In genomic region chr4:33663616-33664473, GRCm38 (mm10) we compare ENCODE assay signal across 14 mouse cellular contexts.
DNase-seq lines count a peak whose midpoint lies in the region; ATAC-seq and TF ChIP-seq lines count a peak whose summit lies in the region.
"Had no signal": no experiment of that assay in that cellular context is flagged by ENCODE, and none has a peak within 500 bp of the region (broad histone marks: within the 10 kb centered on the region; RNA-seq: fewer than 3 reads in every experiment).

No protein-coding gene starts in this region.

- no peak overlapping the region for H3K4me3 ChIP-seq in kidney, embryonic 16.5 days (ENCODE audit: low read length)
- H3K4me3 ChIP-seq in stomach, embryonic 15.5 days (replicated peaks) = no peak overlapping the region
- H3K4me3 ChIP-seq in stomach, postnatal 0 days (ENCODE audit: low read depth, low read length) = no peak overlapping the region
- H3K4me3 ChIP-seq in intestine, embryonic 16.5 days (ENCODE audit: low read length) = no peak overlapping the region
- no peak overlapping the region for H3K4me3 ChIP-seq in stomach, embryonic 16.5 days (replicated peaks; ENCODE audit: low read length)
- no peak overlapping the region for H3K4me3 ChIP-seq in kidney, adult 2 months (ENCODE audit: insufficient read depth, low read depth, low read length)
- H3K4me3 ChIP-seq: limb, embryonic 15.5 days had no signal

- no peaks in the 10 kb centered on the region for H3K27me3 ChIP-seq in kidney, embryonic 16.5 days (ENCODE audit: insufficient read depth, low read length)
- H3K27me3 ChIP-seq in stomach, embryonic 15.5 days (replicated peaks) = no peaks in the 10 kb centered on the region
- no peaks in the 10 kb centered on the region for H3K27me3 ChIP-seq in stomach, postnatal 0 days (ENCODE audit: control insufficient read depth, insufficient read depth, low read length)
- H3K27me3 ChIP-seq in intestine, embryonic 16.5 days (replicated peaks; ENCODE audit: control insufficient read depth, insufficient read depth, low read length) = no peaks in the 10 kb centered on the region
- no peaks in the 10 kb centered on the region for H3K27me3 ChIP-seq in stomach, embryonic 16.5 days (ENCODE audit: control insufficient read depth, insufficient read depth, low read length)
- no peaks in the 10 kb centered on the region for H3K27me3 ChIP-seq in kidney, adult 2 months (replicated peaks; ENCODE audit: control insufficient read depth, insufficient read depth, low read length)
- H3K27me3 ChIP-seq: limb, embryonic 15.5 days had no signal

- TF ChIP-seq CTCF in stomach, postnatal 0 days (IDR thresholded peaks at IDR 0.05; ENCODE audit: low read depth) = no peak
- TF ChIP-seq CTCF in kidney, adult 2 months (conservative IDR thresholded peaks at IDR 0.05; ENCODE audit: insufficient read depth, insufficient read length, low read depth, low read length) = no peak

- H3K9me3 ChIP-seq in kidney, embryonic 16.5 days (ENCODE audit: low read length) = no peaks in the 10 kb centered on the region
- no peaks in the 10 kb centered on the region for H3K9me3 ChIP-seq in stomach, embryonic 15.5 days
- no peaks in the 10 kb centered on the region for H3K9me3 ChIP-seq in stomach, postnatal 0 days (ENCODE audit: control insufficient read depth, low read length)
- H3K9me3 ChIP-seq in intestine, embryonic 16.5 days (ENCODE audit: control insufficient read depth, low read length) = no peaks in the 10 kb centered on the region
- H3K9me3 ChIP-seq in stomach, embryonic 16.5 days (replicated peaks; ENCODE audit: control insufficient read depth, low read length) = no peaks in the 10 kb centered on the region
- H3K9me3 ChIP-seq: limb, embryonic 15.5 days had no signal

- 53% methylated on average over 11 of the region's 11 CpGs for WGBS in kidney, embryonic 16.5 days
- 55% methylated on average over 11 of the region's 11 CpGs for WGBS in stomach, embryonic 15.5 days
- 48% methylated on average over 11 of the region's 11 CpGs for WGBS in stomach, postnatal 0 days
- WGBS in intestine, embryonic 16.5 days = 57% methylated on average over 11 of the region's 11 CpGs
- 50% methylated on average over 11 of the region's 11 CpGs for whole genome bisulfite sequencing in stomach, embryonic 16.5 days
- WGBS in kidney, adult 2 months = 63% methylated on average over 11 of the region's 11 CpGs

- DNase-seq in kidney, postnatal 10 days = no peak
- DNase-seq in stomach, postnatal 0 days (ENCODE audit: low spot score) = no peak
- DNase-seq in heart, adult 18-20 months = no peak
- no peak for DNase-seq in kidney, adult 2 months
- DNase-seq: cerebellum, adult 8-10 months; kidney, adult 8-10 months; spleen, adult 18-20 months; thymus, postnatal 4 days had no signal

- H3K36me3 ChIP-seq in kidney, embryonic 16.5 days (ENCODE audit: insufficient read depth, low read length) = no peaks in the 10 kb centered on the region
- H3K36me3 ChIP-seq in stomach, embryonic 15.5 days = no peaks in the 10 kb centered on the region
- no peaks in the 10 kb centered on the region for H3K36me3 ChIP-seq in stomach, postnatal 0 days (ENCODE audit: control insufficient read depth, insufficient read depth, low read length)
- H3K36me3 ChIP-seq in intestine, embryonic 16.5 days (ENCODE audit: control insufficient read depth, insufficient read depth, low read length) = no peaks in the 10 kb centered on the region
- no peaks in the 10 kb centered on the region for H3K36me3 ChIP-seq in stomach, embryonic 16.5 days (ENCODE audit: control insufficient read depth, insufficient read depth, low read length)
- H3K36me3 ChIP-seq in kidney, adult 2 months (ENCODE audit: control insufficient read depth, insufficient read depth, low read length) = no peaks in the 10 kb centered on the region
- H3K36me3 ChIP-seq: limb, embryonic 15.5 days had no signal

- no peak for ATAC-seq in kidney, embryonic 16.5 days (ENCODE audit: low FRiP score, low TSS enrichment)
- no peak for ATAC-seq in stomach, embryonic 15.5 days (ENCODE audit: insufficient read depth, low FRiP score, low read depth)
- ATAC-seq in stomach, postnatal 0 days (ENCODE audit: low FRiP score, low TSS enrichment) = no peak
- no peak for ATAC-seq in intestine, embryonic 16.5 days
- no peak for ATAC-seq in stomach, embryonic 16.5 days (ENCODE audit: insufficient read depth, low FRiP score)

- H3K27ac ChIP-seq in kidney, embryonic 16.5 days (ENCODE audit: low read length) = peak overlapping the region; percentile 3; the same call in 1 of the 2 replicates
- H3K27ac ChIP-seq in stomach, embryonic 15.5 days = peak overlapping the region; percentile 16
- no peak overlapping the region for H3K27ac ChIP-seq in stomach, postnatal 0 days (replicated peaks)
- peak overlapping the region; percentile 0; the same call in 1 of the 2 replicates for H3K27ac ChIP-seq in intestine, embryonic 16.5 days (ENCODE audit: low read length)
- H3K27ac ChIP-seq in stomach, embryonic 16.5 days (ENCODE audit: low read length) = peak overlapping the region; percentile 1; the same call in 1 of the 2 replicates
- H3K27ac ChIP-seq in kidney, adult 2 months (ENCODE audit: insufficient read depth, low read depth, low read length) = no peak overlapping the region
- H3K27ac ChIP-seq: limb, embryonic 15.5 days had no signal

- TF ChIP-seq EP300 in stomach, postnatal 0 days (optimal IDR thresholded peaks at IDR 0.05) = no peak

- TF ChIP-seq POLR2A in kidney, adult 2 months (IDR thresholded peaks at IDR 0.05; ENCODE audit: low read depth, low read length) = no peak

- no peak overlapping the region for H3K4me2 ChIP-seq in kidney, embryonic 16.5 days (replicated peaks; ENCODE audit: low read depth, low read length)
- H3K4me2 ChIP-seq in stomach, embryonic 15.5 days = no peak overlapping the region
- H3K4me2 ChIP-seq in stomach, postnatal 0 days (replicated peaks; ENCODE audit: low read depth) = no peak overlapping the region
- H3K4me2 ChIP-seq in intestine, embryonic 16.5 days (ENCODE audit: low read depth, low read length) = no peak overlapping the region
- no peak overlapping the region for H3K4me2 ChIP-seq in stomach, embryonic 16.5 days (ENCODE audit: low read depth, low read length)
- H3K4me2 ChIP-seq: heart, embryonic 11.5 days; limb, embryonic 15.5 days had no signal

- peaks cover 4% of the 10 kb centered on the region for H3K4me1 ChIP-seq in kidney, embryonic 16.5 days (ENCODE audit: insufficient read depth, low read length)
- 0 out of 2 replicates have a peak, but pooled peaks cover 4% of the 10 kb centered on the region for H3K4me1 ChIP-seq in stomach, embryonic 15.5 days
- H3K4me1 ChIP-seq in stomach, postnatal 0 days (replicated peaks; ENCODE audit: control insufficient read depth, insufficient read depth) = no peaks in the 10 kb centered on the region
- peaks cover 13% of the 10 kb centered on the region; the same call in 1 of the 2 replicates for H3K4me1 ChIP-seq in intestine, embryonic 16.5 days (ENCODE audit: control insufficient read depth, insufficient read depth, low read length)
- peaks cover 11% of the 10 kb centered on the region for H3K4me1 ChIP-seq in stomach, embryonic 16.5 days (ENCODE audit: control insufficient read depth, insufficient read depth, low read length)
- no peaks in the 10 kb centered on the region for H3K4me1 ChIP-seq in kidney, adult 2 months (ENCODE audit: control insufficient read depth, insufficient read depth, low read length)

- no peak overlapping the region for H3K9ac ChIP-seq in kidney, embryonic 16.5 days (replicated peaks; ENCODE audit: low read length)
- H3K9ac ChIP-seq in stomach, embryonic 15.5 days = no peak overlapping the region
- no peak overlapping the region for H3K9ac ChIP-seq in stomach, postnatal 0 days (ENCODE audit: low read length)
- H3K9ac ChIP-seq in intestine, embryonic 16.5 days (ENCODE audit: low read depth, low read length) = no peak overlapping the region
- H3K9ac ChIP-seq in stomach, embryonic 16.5 days (ENCODE audit: low read length) = no peak overlapping the region
- H3K9ac ChIP-seq: limb, embryonic 15.5 days had no signal

Comparison
In these comparisons a context has a peak if more than half of its experiments do, and no peak if none do; other contexts are left out.
1. H3K27ac ChIP-seq: peak in kidney, embryonic 16.5 days (single experiment), stomach, embryonic 15.5 days (single experiment), intestine, embryonic 16.5 days (single experiment) and stomach, embryonic 16.5 days (single experiment); none in stomach, postnatal 0 days (single experiment) and kidney, adult 2 months (single experiment).